Mouse (Mus musculus): ENCODE measurements around the gene Dab2ip. TPM values are rescaled to one million over a fixed set of nuclear protein-coding genes. Genes with fewer than 3 reads are reported as not detected.
A peak's percentile ranks its signal among the peaks of the same experiment; 100 is the strongest.

Gene Dab2ip
- polyA plus RNA-seq, 1 experiment from 2014 or later: 41.3 TPM

DNA sequence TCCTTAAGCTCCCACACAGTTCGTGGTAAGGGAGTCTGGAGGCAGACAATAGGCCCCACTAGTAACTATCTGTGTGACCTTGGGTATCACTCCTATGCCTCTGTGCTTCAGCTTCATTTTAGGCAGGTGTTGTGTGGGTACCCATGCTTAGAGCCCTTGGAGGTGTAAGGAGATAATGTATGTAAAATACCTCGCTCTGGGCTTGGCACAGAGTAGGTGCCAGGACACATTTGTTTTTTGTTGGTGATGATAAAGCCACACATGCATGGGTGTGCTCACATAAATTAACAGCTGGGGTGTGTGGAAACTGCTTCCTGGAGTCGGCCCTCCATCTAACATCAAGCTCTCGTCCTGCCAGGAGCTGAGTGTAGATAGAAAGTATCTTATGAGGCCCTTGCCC is 130.1 kb downstream of the Dab2ip start:
- WGBS: 27% methylated on average over 4 of the region's 4 CpGs
- H3K4me1 ChIP-seq (replicated peaks; ENCODE audit: control insufficient read depth, insufficient read depth, low read length): peaks cover 39% of the 10 kb centered on the region

DNA sequence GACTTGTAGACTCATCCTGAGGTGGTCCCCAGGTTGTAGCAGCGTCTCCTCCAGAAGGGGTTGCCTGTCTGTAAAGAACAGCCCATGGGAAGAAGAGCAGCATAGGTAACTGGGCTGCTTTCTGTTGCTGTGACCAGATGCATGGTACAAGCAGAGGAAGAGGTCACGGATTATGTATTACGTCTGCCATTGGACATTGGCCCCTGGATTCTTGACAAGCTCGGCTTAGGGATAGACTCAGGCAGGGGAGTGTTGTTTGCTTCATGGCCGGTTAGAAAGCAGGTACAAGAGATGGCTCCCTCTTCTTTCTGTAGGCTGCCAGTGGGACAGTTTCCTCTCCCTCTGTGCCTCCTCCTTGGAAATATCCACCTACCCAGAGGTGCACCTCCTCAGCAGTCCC is 130.5 kb downstream of the Dab2ip start:
- no peak for ATAC-seq
- no peak overlapping the region for H3K9ac ChIP-seq (ENCODE audit: low read depth, low read length)
- 42% methylated on average over 5 of the region's 5 CpGs for WGBS
- H3K36me3 ChIP-seq (ENCODE audit: control insufficient read depth, insufficient read depth): no peaks in the 10 kb centered on the region
- peak overlapping the region; percentile 54 for H3K27ac ChIP-seq (ENCODE audit: low read depth, low read length)
- H3K27me3 ChIP-seq (replicated peaks; ENCODE audit: control insufficient read depth, insufficient read depth, low read length): no peaks in the 10 kb centered on the region
- no peak overlapping the region for H3K4me2 ChIP-seq (replicated peaks; ENCODE audit: low read depth)
- H3K4me1 ChIP-seq (replicated peaks; ENCODE audit: control insufficient read depth, insufficient read depth, low read length): peaks cover 39% of the 10 kb centered on the region
- TF ChIP-seq CTCF (IDR thresholded peaks at IDR 0.05; ENCODE audit: low read depth): no peak
- H3K9me3 ChIP-seq (ENCODE audit: control insufficient read depth): no peaks in the 10 kb centered on the region
- H3K4me3 ChIP-seq (ENCODE audit: low read depth, low read length): no peak overlapping the region

More for the DNA sequence above, 130.1 kb downstream of the Dab2ip start:
- Histone ChIP-seq H3K27me3 (replicated peaks; ENCODE audit: control insufficient read depth, insufficient read depth, low read length) (no peaks in the 10 kb centered on the region), H3K4me3 (ENCODE audit: low read depth, low read length) (no peak overlapping the region), H3K36me3 (ENCODE audit: control insufficient read depth, insufficient read depth) (no peaks in the 10 kb centered on the region), H3K27ac (ENCODE audit: low read depth, low read length) (peak overlapping the region; percentile 54), H3K9me3 (ENCODE audit: control insufficient read depth) (no peaks in the 10 kb centered on the region), H3K9ac (ENCODE audit: low read depth, low read length) (no peak overlapping the region), H3K4me2 (replicated peaks; ENCODE audit: low read depth) (no peak overlapping the region)
- ATAC-seq: no peak
- no peak for TF ChIP-seq CTCF (IDR thresholded peaks at IDR 0.05; ENCODE audit: low read depth)

DNA sequence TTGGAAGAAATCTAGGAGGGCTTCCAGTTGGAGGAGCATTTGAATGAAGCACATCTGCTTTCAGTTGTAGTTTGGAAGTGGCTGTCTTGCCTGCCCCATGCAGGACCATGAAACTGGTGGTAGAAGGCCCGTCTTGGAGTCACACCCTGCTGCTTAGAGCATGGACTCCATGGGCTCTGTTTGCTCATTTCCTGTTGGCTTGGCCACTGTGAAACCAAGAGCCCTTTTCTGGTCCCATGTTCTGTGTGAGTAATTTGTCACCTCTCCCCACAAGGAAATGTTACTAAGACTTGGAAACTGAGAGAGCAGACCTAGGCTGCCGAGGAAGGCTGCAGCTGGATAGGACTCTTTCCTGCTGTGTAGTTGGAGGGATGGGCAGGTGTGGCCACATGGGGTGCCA is 131.8 kb downstream of the Dab2ip start:
- Histone ChIP-seq H3K4me2 (replicated peaks; ENCODE audit: low read depth) (no peak overlapping the region), H3K27me3 (replicated peaks; ENCODE audit: control insufficient read depth, insufficient read depth, low read length) (no peaks in the 10 kb centered on the region), H3K9me3 (ENCODE audit: control insufficient read depth) (no peaks in the 10 kb centered on the region), H3K9ac (ENCODE audit: low read depth, low read length) (no peak overlapping the region), H3K4me3 (ENCODE audit: low read depth, low read length) (no peak overlapping the region), H3K4me1 (replicated peaks; ENCODE audit: control insufficient read depth, insufficient read depth, low read length) (peaks cover 42% of the 10 kb centered on the region), H3K27ac (ENCODE audit: low read depth, low read length) (0 out of 2 replicates have a peak overlapping the region, but pooled peaks have one; percentile 90), H3K36me3 (ENCODE audit: control insufficient read depth, insufficient read depth) (no peaks in the 10 kb centered on the region)
- TF ChIP-seq CTCF (IDR thresholded peaks at IDR 0.05; ENCODE audit: low read depth): no peak
- ATAC-seq: no peak
- WGBS: 16% methylated on average over 2 of the region's 2 CpGs

DNA sequence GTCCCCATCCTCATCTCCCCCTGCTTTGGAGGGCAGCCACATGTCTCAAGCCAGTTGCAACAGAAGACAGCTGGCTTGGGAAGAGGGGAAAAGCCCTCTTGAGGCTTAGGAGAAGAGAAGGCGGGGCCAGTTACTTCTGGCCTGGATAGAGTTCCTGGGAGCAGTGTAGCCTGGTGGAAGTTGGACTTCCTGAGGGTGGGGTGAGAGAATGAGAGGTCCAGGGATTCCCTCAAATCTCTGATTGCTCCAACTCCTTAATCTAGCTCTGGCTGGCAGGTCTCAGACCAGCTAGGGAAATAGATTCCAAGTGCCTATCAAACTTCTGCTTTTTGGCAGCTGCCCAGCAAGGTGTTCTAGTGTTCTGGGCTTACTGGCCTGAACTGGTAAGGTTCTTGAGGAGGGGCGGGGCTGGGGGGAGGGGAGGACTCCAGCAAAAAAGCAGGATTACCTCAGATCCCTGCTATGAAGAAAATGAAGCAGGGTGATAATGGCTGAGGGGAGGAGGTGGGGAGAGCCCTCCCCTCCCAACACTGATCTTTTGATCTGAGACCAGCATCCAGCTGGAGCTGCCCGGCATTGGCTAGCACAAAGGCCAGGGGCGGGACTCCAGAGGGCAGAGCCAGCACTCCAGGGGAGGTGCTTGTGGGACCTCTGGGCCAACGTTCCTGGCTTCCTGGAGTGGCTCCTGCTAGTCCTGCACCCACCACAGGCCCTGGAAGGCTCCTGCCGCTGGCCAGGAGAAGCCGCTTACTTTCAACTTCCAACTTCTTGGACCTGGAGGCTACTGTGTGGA is 133.4 kb downstream of the Dab2ip start:
- no peaks in the 10 kb centered on the region for H3K9me3 ChIP-seq (ENCODE audit: control insufficient read depth)
- H3K9ac ChIP-seq (ENCODE audit: low read depth, low read length): peak overlapping the region; percentile 57
- WGBS: 10% methylated on average over 7 of the region's 7 CpGs
- peaks cover 52% of the 10 kb centered on the region for H3K4me1 ChIP-seq (replicated peaks; ENCODE audit: control insufficient read depth, insufficient read depth, low read length)
- ATAC-seq: peak; percentile 75
- TF ChIP-seq CTCF (IDR thresholded peaks at IDR 0.05; ENCODE audit: low read depth): no peak
- H3K4me3 ChIP-seq (ENCODE audit: low read depth, low read length): peak overlapping the region; percentile 28
- peak overlapping the region; percentile 90 for H3K27ac ChIP-seq (ENCODE audit: low read depth, low read length)
- no peaks in the 10 kb centered on the region for H3K27me3 ChIP-seq (replicated peaks; ENCODE audit: control insufficient read depth, insufficient read depth, low read length)
- H3K4me2 ChIP-seq (replicated peaks; ENCODE audit: low read depth): peak overlapping the region; percentile 63
- no peaks in the 10 kb centered on the region for H3K36me3 ChIP-seq (ENCODE audit: control insufficient read depth, insufficient read depth)

DNA sequence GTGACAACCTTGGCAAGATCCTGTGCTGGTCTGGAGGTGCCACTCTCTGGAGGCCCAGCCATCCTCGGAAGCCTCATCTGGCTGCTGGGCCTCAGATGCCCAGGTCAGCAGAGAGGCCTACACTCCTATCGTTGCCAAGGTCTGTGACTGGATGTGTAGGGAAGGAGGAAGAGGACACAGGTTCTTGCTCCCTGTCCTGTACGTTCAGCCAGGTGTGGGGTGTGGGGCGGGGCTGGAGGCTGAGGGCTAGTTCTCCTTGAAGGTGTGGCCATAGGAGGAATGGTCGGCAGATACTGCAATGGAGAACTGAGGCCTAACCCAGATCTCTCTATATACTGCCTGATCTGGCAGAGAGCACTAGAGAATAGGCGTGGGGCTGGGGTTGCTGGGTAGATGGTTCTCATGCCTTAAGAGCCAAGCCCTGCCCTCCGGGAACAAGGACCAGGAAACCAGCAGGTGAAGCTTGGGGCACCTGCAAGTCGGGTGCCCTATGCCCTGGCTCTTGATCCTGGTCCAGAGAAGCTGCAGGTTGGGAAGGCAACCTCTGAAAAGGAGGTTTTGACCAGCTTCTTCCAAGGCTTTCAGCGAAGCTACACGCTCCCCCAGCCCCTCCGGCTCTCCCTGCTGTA is 134.3 kb downstream of the Dab2ip start:
- 45% methylated on average over 11 of the region's 11 CpGs for WGBS
- no peak for TF ChIP-seq CTCF (IDR thresholded peaks at IDR 0.05; ENCODE audit: low read depth)
- Histone ChIP-seq H3K9me3 (ENCODE audit: control insufficient read depth) (no peaks in the 10 kb centered on the region), H3K4me1 (replicated peaks; ENCODE audit: control insufficient read depth, insufficient read depth, low read length) (peaks cover 56% of the 10 kb centered on the region), H3K27ac (ENCODE audit: low read depth, low read length) (peak overlapping the region; percentile 90), H3K36me3 (ENCODE audit: control insufficient read depth, insufficient read depth) (no peaks in the 10 kb centered on the region), H3K4me2 (replicated peaks; ENCODE audit: low read depth) (peak overlapping the region; percentile 63), H3K9ac (ENCODE audit: low read depth, low read length) (peak overlapping the region; percentile 57), H3K4me3 (ENCODE audit: low read depth, low read length) (peak overlapping the region; percentile 28), H3K27me3 (replicated peaks; ENCODE audit: control insufficient read depth, insufficient read depth, low read length) (no peaks in the 10 kb centered on the region)
- peak; percentile 14 for ATAC-seq

DNA sequence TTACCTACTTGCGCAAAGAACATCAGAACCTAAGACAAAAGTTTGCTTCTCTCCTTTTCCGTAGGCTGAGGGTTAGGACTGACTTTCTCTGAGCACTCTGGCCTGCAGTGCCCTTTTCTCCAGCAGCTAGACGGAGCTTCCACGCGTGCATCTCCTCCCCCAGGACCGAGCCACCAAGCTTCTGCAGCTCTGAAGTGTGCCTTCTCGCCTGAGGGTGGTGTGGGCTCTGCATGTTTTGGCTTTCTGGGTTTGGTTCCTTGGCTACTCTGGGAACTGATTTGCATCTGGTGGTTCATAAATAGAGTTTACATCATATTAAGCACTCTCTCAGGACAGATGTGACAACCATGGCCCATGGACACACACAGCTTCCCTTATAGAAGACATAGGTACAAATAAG is 135.0 kb downstream of the Dab2ip start:
- no peak for ATAC-seq
- Histone ChIP-seq H3K36me3 (ENCODE audit: control insufficient read depth, insufficient read depth) (no peaks in the 10 kb centered on the region), H3K4me1 (replicated peaks; ENCODE audit: control insufficient read depth, insufficient read depth, low read length) (peaks cover 58% of the 10 kb centered on the region), H3K9me3 (ENCODE audit: control insufficient read depth) (no peaks in the 10 kb centered on the region), H3K4me3 (ENCODE audit: low read depth, low read length) (peak overlapping the region; percentile 28; the same call in 1 of the 2 replicates), H3K27me3 (replicated peaks; ENCODE audit: control insufficient read depth, insufficient read depth, low read length) (no peaks in the 10 kb centered on the region), H3K4me2 (replicated peaks; ENCODE audit: low read depth) (peak overlapping the region; percentile 63), H3K27ac (ENCODE audit: low read depth, low read length) (peak overlapping the region; percentile 90; the same call in 1 of the 2 replicates), H3K9ac (ENCODE audit: low read depth, low read length) (peak overlapping the region; percentile 57; the same call in 1 of the 2 replicates)
- TF ChIP-seq CTCF (IDR thresholded peaks at IDR 0.05; ENCODE audit: low read depth): no peak
- 67% methylated on average over 7 of the region's 7 CpGs for WGBS
